Mouse (Mus musculus) lung, embryonic 16.5 days (tissue): ENCODE results near the gene Tulp4. TPM values are rescaled to one million over a fixed set of nuclear protein-coding genes. Genes with fewer than 3 reads are reported as not detected.
"Not testable (repeated sequence)": the region's sequence is repeated elsewhere in the genome, so short reads cannot be mapped to it uniquely, and the experiment has no call there.

ENCODE experiments used
- ATAC-seq: fragments of 200-750 bp; cut with Nextera tagmentation; 2 replicates; pipeline ENCODE4 v1.8.0; 2017; ENCODE audit warnings: low read depth, mild to moderate bottlenecking, moderate library complexity
- H3K27ac ChIP-seq: fragments of 300-500 bp; sonication (generic); 2 replicates; pipeline ENCODE4 v1.5.1; 2014; ENCODE audit warnings: mild to moderate bottlenecking, control low read depth, low read length
- H3K27me3 ChIP-seq: fragments of 300-500 bp; sonication (generic); 2 replicates; pipeline ENCODE4 v1.6.1; 2014; ENCODE audit warnings: low read depth, low read length, mixed read lengths; ENCODE audit not compliant: control insufficient read depth, insufficient read depth
- H3K36me3 ChIP-seq: fragments of 300-500 bp; sonication (generic); 2 replicates; pipeline ENCODE4 v1.6.1; 2014; ENCODE audit warnings: low read length; ENCODE audit not compliant: control insufficient read depth, insufficient read depth
- H3K4me1 ChIP-seq: fragments of 300-500 bp; sonication (generic); replicated peaks from 2 replicates; pipeline ENCODE4 v1.6.1; 2014; ENCODE audit warnings: low read length, mixed read lengths; ENCODE audit not compliant: control insufficient read depth, insufficient read depth
- H3K4me2 ChIP-seq: fragments of 300-500 bp; sonication (generic); 2 replicates; pipeline ENCODE4 v1.6.1; 2014; ENCODE audit warnings: low read depth, low read length, control low read depth
- H3K4me3 ChIP-seq: fragments of 300-500 bp; sonication (generic); 2 replicates; pipeline ENCODE4 v1.5.1; 2014; ENCODE audit warnings: mild to moderate bottlenecking, low read length, control low read depth
- H3K9ac ChIP-seq: fragments of 300-500 bp; sonication (generic); 2 replicates; pipeline ENCODE4 v1.6.1; 2014; ENCODE audit warnings: low read length, control low read depth
- H3K9me3 ChIP-seq: fragments of 300-500 bp; sonication (generic); 2 replicates; pipeline ENCODE4 v1.6.1; 2016; ENCODE audit warnings: low read length; ENCODE audit not compliant: control insufficient read depth
- WGBS: fragments of 180-500 bp; shearing (Covaris S2); extraction: QIAGEN DNeasy Blood & Tissue Kit; methylation state at CpG from one replicate; pipeline ENCODE4 v1.1.7; 2014; 5-methylcytosine and 5-hydroxymethylcytosine counted together
- polyA plus RNA-seq: library from polyadenylated mRNA; unstranded; fragments of >200 nt; fragmentation: Nextera tagmentation; extraction: Ambion mirVana; gene quantifications from 2 replicates; pipeline ENCODE4 v1.2.1, GENCODE M21; 2015

Gene Tulp4
- polyA plus RNA-seq, 1 experiment from 2014 or later: 56.0 TPM

DNA sequence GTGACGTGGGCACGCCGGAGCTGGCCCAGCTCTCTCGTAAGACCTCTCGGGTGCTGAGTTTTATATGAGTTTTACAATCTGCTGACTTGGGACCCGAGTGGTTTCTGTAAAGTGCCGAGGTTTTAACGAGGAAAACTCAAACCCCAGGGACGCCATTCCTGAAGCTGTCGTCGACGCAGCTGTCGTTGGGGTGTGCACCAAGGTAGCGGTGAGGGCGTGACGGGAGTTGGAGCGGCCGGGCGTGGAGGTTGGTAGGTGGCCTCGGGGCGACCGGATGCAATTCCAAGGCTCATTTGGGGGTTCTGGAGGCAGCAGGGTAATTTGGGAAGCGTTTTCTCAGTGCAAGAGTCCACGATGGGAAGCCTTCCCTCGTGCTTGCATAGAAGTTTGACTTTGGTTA is 164.6 kb downstream of the Tulp4 start:
- not testable (repeated sequence) for H3K27ac ChIP-seq, H3K36me3 ChIP-seq, H3K27me3 ChIP-seq, H3K4me1 ChIP-seq, H3K9me3 ChIP-seq
- ATAC-seq: 0 out of 2 replicates have a peak, but pooled peaks have one; percentile 13
- Histone ChIP-seq H3K4me2 (peak overlapping the region; percentile 63), H3K4me3 (peak overlapping the region; percentile 54), H3K9ac (peak overlapping the region; percentile 68)
- WGBS: under 1% methylated on average over 25 of the region's 25 CpGs

DNA sequence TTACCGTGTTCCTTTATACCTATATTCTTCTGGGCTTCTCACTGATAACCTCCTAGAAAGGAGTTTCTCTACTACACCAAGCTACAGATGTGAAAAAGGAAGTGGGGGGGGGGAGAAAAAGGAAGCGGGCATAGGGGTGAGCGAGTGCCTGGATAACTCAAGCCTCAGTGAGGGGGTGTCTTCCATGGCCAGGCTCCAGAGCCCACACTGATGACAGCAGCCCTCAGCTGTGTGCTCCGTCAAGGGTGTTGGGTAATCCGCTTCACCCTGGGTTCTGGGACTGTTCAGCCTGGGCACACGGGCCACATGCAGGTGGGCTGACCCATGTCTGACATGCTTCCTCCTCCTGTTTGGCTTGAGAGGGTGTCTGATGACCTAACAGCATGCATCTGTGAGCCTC is 165.7 kb downstream of the Tulp4 start:
- H3K4me2 ChIP-seq, H3K9ac ChIP-seq, H3K4me1 ChIP-seq, H3K9me3 ChIP-seq, H3K27me3 ChIP-seq, H3K4me3 ChIP-seq, H3K36me3 ChIP-seq, H3K27ac ChIP-seq, ATAC-seq: not testable (repeated sequence)
- WGBS: 69% methylated on average over 6 of the region's 6 CpGs

DNA sequence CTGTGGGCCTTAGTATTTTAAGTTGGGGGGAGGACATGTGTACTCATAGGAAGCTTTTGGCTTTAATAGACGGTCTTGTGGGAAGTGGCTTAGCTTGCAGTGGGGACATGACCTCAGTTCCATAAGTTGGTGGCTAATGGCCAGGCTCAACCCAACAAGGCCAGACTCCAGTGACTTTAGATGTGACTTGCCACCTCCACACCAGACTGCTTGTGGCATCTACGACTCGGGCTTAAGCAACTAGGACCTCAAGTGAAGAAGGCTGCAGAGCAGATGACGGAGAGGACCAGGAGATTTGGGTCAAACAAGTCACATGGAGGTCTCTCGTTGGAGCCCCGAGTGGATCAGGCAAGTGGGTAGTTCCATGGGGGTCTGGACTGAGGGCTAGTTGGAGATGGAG is 168.5 kb downstream of the Tulp4 start:
- H3K27me3 ChIP-seq, H3K4me2 ChIP-seq, H3K9ac ChIP-seq, H3K36me3 ChIP-seq, H3K4me1 ChIP-seq, H3K4me3 ChIP-seq, H3K9me3 ChIP-seq, ATAC-seq, H3K27ac ChIP-seq: not testable (repeated sequence)
- 91% methylated on average over 4 of the region's 6 CpGs for WGBS

DNA sequence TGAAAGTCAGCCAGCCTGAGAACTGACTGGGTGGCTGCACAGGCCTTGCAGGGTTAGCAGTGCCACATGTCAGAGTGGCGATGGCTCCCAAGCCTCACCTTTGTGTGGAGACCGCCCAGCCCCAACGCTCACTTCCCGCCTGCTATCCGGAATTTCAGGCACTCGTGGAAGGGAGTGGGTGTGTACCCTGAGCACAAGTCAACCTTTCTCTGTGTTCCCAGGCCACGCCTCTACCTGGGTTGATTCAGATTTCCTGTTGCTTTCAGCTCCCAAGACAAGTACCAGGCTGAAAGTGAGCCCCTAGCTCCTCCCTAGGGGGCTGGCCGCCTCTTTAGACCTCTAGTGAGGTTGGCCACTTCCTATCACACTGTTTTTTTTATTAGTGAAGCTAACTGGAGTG is 173.0 kb downstream of the Tulp4 start:
- peak; percentile 95 for ATAC-seq
- H3K9me3 ChIP-seq: not testable (repeated sequence)
- 46% methylated on average over 8 of the region's 8 CpGs for WGBS

DNA sequence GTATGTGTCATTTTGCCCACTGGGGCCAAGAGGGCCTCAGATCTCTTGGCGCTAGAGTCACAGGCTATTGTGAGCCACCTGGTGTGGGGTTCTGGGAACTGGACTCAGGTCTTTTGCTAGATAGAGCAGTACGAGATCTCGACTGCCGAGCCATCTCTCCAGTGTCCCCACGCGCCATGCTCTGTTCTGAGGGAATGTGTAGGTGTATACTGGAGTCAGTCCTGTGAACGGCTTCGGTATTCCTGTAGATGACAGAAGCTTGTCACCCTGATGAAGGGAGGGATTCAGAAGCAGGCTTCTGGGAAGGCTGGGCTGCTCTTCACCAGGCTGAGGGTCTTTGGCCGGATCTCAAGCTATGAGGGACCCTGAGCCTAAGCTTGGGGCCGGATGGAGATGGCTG is 173.5 kb downstream of the Tulp4 start:
- ATAC-seq: 0 out of 2 replicates have a peak, but pooled peaks have one; percentile 6
- WGBS: 81% methylated on average over 8 of the region's 10 CpGs
- not testable (repeated sequence) for H3K9me3 ChIP-seq, H3K27ac ChIP-seq, H3K27me3 ChIP-seq, H3K4me3 ChIP-seq, H3K4me2 ChIP-seq, H3K9ac ChIP-seq, H3K4me1 ChIP-seq, H3K36me3 ChIP-seq

More for the DNA sequence above, 173.0 kb downstream of the Tulp4 start:
- H3K9ac ChIP-seq, H3K27ac ChIP-seq, H3K4me3 ChIP-seq, H3K4me2 ChIP-seq, H3K4me1 ChIP-seq, H3K36me3 ChIP-seq, H3K27me3 ChIP-seq: not testable (repeated sequence)

DNA sequence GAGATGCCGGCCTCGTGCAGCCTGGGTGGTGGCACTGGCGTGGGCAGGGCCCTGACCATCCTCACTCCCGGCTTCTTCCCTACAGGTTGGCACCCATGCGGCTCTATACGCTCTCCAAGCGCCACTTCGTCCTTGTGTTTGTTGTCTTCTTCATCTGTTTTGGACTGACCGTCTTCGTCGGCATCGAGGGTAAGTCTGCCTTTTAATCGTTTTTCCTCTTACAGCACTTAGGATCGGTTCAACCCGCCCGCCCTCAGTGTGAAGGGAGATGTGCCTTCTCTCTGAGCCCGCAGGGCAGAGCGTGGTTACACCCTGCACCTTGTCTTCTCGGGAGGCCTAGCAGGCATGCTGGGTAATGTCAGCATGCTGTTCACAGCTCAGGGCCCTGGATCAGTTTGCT is 174.3 kb downstream of the Tulp4 start:
- H3K27ac ChIP-seq, ATAC-seq, H3K4me1 ChIP-seq, H3K4me3 ChIP-seq, H3K4me2 ChIP-seq, H3K9ac ChIP-seq, H3K36me3 ChIP-seq, H3K27me3 ChIP-seq, H3K9me3 ChIP-seq: not testable (repeated sequence)
- WGBS: 93% methylated on average over 15 of the region's 19 CpGs

GRCm38 (mm10) chr17:6283137-6283536 is 176.9 kb downstream of the Tulp4 start:
- H3K9ac ChIP-seq, H3K27ac ChIP-seq, H3K9me3 ChIP-seq, ATAC-seq, H3K4me2 ChIP-seq, H3K4me1 ChIP-seq, H3K27me3 ChIP-seq, H3K36me3 ChIP-seq, H3K4me3 ChIP-seq: not testable (repeated sequence)
- 95% methylated on average over 7 of the region's 10 CpGs for WGBS

DNA sequence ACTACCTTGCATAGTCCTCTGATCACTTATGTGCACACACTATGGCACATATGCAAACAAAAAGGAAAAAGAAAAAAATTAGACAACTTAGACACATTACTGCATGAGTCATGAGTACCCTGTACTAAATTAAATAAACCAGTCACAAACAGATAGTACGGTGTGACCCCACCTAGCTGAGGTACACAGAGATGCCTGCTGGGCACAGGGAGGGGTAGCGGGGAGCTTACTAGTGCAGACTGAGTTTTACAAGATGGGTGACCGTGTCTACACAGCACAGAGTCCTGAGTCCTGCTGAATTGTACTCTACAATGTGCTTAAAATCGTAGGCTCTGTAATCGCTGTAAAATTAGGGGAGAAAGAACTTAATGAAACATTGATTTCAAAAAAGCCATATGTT is 179.9 kb downstream of the Tulp4 start:
- not testable (repeated sequence) for H3K9me3 ChIP-seq, H3K27ac ChIP-seq, H3K36me3 ChIP-seq, H3K9ac ChIP-seq, H3K4me2 ChIP-seq, H3K27me3 ChIP-seq, ATAC-seq, H3K4me1 ChIP-seq, H3K4me3 ChIP-seq
- 89% methylated on average over 5 of the region's 5 CpGs for WGBS

GRCm38 (mm10) chr17:6289045-6289444 is 182.8 kb downstream of the Tulp4 start:
- H3K9ac ChIP-seq, H3K27me3 ChIP-seq, H3K4me3 ChIP-seq, H3K4me2 ChIP-seq, H3K27ac ChIP-seq, H3K9me3 ChIP-seq, ATAC-seq, H3K36me3 ChIP-seq, H3K4me1 ChIP-seq: not testable (repeated sequence)
- 94% methylated on average over 9 of the region's 12 CpGs for WGBS

DNA sequence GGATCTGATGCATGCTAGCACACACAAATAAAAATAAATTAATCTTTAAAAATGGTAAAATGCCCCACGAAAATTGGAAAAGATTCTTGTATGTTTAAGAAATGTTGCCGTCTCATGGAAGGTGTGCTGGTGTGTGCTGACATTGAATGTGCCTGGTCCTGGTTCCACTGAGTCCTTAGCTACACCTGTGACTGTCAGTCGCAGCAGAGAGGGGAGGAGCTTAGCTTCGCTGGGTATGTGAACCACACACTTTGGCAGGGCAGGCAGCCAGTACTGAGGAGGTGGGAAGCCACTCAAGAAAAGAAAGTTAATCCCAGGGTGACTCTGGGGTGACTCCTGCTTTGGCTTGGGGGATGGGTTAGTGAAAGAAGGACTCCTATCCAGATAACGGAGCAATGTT is 187.6 kb downstream of the Tulp4 start:
- not testable (repeated sequence) for H3K9me3 ChIP-seq, H3K36me3 ChIP-seq, H3K4me1 ChIP-seq, H3K27ac ChIP-seq, H3K9ac ChIP-seq, H3K4me3 ChIP-seq, H3K27me3 ChIP-seq, H3K4me2 ChIP-seq
- no CpG with 5 or more reads among the region's 5 CpGs for WGBS
- peak; percentile 71 for ATAC-seq
